Mouse (Mus musculus) midbrain, embryonic 13.5 days (tissue): ENCODE measurements around the gene Phospho1. TPM values are rescaled to one million over a fixed set of nuclear protein-coding genes. Genes with fewer than 3 reads are reported as not detected.

Experiments used
- ATAC-seq: fragments of 200-750 bp; cut with Nextera tagmentation; 2 replicates; pipeline ENCODE4 v1.8.0; 2017; ENCODE audit warnings: mild to moderate bottlenecking, moderate TSS enrichment, moderate library complexity
- H3K27ac ChIP-seq: fragments of 300-500 bp; sonication (generic); 2 replicates; pipeline ENCODE4 v1.5.1; 2015; ENCODE audit warnings: inconsistent platforms, mild to moderate bottlenecking, moderate library complexity
- H3K27me3 ChIP-seq: fragments of 300-500 bp; sonication (generic); 2 replicates; pipeline ENCODE4 v1.6.1; 2015; ENCODE audit warnings: mild to moderate bottlenecking, inconsistent platforms
- H3K36me3 ChIP-seq: fragments of 300-500 bp; sonication (generic); 2 replicates; pipeline ENCODE4 v1.6.1; 2015; ENCODE audit warnings: mild to moderate bottlenecking, inconsistent platforms
- H3K4me1 ChIP-seq: fragments of 300-500 bp; sonication (generic); replicated peaks from 2 replicates; pipeline ENCODE4 v1.6.1; 2015; ENCODE audit warnings: inconsistent platforms
- H3K4me2 ChIP-seq: fragments of 300-500 bp; sonication (generic); replicated peaks from 2 replicates; pipeline ENCODE4 v1.6.1; 2015; ENCODE audit warnings: moderate library complexity, mild to moderate bottlenecking, inconsistent platforms
- H3K4me3 ChIP-seq: fragments of 300-500 bp; sonication (generic); replicated peaks from 2 replicates; pipeline ENCODE4 v1.5.1; 2015; ENCODE audit warnings: mild to moderate bottlenecking, inconsistent platforms
- H3K9ac ChIP-seq: fragments of 300-500 bp; sonication (generic); replicated peaks from 2 replicates; pipeline ENCODE4 v1.6.1; 2015; ENCODE audit warnings: mild to moderate bottlenecking, inconsistent platforms
- H3K9me3 ChIP-seq: fragments of 300-500 bp; sonication (generic); 2 replicates; pipeline ENCODE4 v1.6.1; 2016; ENCODE audit warnings: mild to moderate bottlenecking, inconsistent platforms
- WGBS: fragments of 180-500 bp; shearing (Covaris S2); methylation state at CpG from one replicate; pipeline ENCODE4 v1.1.7; 2015; 5-methylcytosine and 5-hydroxymethylcytosine counted together
- polyA plus RNA-seq: library from polyadenylated mRNA; unstranded; fragments of >200 nt; fragmentation: Nextera tagmentation; extraction: Ambion mirVana; gene quantifications from 2 replicates; pipeline ENCODE4 v1.2.1, GENCODE M21; 2015

Gene Phospho1
- polyA plus RNA-seq, 1 experiment from 2014 or later: not detected

- no peak for ATAC-seq
- 87% methylated on average over 13 of the region's 13 CpGs for WGBS
Observed at GRCm38 (mm10) chr11:95791787-95792186, 32.5 kb upstream of the Phospho1 start.

DNA sequence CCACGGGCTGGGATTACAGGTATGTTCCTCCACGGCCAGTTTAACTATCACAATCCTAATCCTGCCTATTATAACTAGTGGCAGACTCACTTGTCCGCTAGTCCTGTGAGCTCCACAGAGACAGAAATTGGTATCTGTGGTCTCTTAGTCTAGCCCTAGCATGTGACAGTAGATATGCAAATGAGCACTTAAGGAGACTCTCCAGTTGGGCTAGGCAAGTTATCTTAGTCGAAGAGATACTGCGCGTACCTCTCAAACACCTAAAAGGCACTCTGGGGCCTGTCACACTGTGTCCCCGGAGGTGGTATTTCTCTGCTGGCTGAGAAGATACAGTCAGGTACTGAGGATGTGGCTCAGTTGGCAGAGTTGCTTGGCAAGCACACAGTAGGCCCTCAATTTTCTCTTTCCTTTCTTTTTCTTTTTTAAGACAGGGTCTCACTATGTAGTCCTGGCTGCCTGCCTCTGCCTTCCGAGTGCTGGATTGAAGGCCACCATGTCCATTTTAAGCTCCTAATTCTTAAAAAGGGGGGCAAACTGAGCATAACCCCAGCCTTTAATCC lies 31.3 kb upstream of the Phospho1 start:
- Histone ChIP-seq H3K27me3 (peaks cover 25% of the 10 kb centered on the region), H3K9me3 (no peaks in the 10 kb centered on the region), H3K4me3 (no peak overlapping the region), H3K9ac (no peak overlapping the region), H3K4me2 (no peak overlapping the region), H3K4me1 (peaks cover 9% of the 10 kb centered on the region), H3K36me3 (no peaks in the 10 kb centered on the region), H3K27ac (no peak overlapping the region)
- 94% methylated on average over 8 of the region's 8 CpGs for WGBS
- ATAC-seq: no peak

More at GRCm38 (mm10) chr11:95791787-95792186, 32.5 kb upstream of the Phospho1 start:
- no peak overlapping the region for H3K4me2 ChIP-seq
- peaks cover 6% of the 10 kb centered on the region for H3K4me1 ChIP-seq
- no peak overlapping the region for H3K27ac ChIP-seq
- no peak overlapping the region for H3K9ac ChIP-seq
- H3K4me3 ChIP-seq: no peak overlapping the region
- peaks cover 16% of the 10 kb centered on the region for H3K27me3 ChIP-seq
- H3K9me3 ChIP-seq: no peaks in the 10 kb centered on the region
- no peaks in the 10 kb centered on the region for H3K36me3 ChIP-seq

GRCm38 (mm10) chr11:95794201-95794600 lies 30.1 kb upstream of the Phospho1 start:
- Histone ChIP-seq H3K4me3 (no peak overlapping the region), H3K27me3 (peaks cover 27% of the 10 kb centered on the region), H3K4me1 (peaks cover 9% of the 10 kb centered on the region), H3K9me3 (no peaks in the 10 kb centered on the region), H3K27ac (no peak overlapping the region), H3K4me2 (no peak overlapping the region), H3K36me3 (no peaks in the 10 kb centered on the region), H3K9ac (no peak overlapping the region)
- ATAC-seq: no peak
- WGBS: 75% methylated on average over 5 of the region's 5 CpGs

DNA sequence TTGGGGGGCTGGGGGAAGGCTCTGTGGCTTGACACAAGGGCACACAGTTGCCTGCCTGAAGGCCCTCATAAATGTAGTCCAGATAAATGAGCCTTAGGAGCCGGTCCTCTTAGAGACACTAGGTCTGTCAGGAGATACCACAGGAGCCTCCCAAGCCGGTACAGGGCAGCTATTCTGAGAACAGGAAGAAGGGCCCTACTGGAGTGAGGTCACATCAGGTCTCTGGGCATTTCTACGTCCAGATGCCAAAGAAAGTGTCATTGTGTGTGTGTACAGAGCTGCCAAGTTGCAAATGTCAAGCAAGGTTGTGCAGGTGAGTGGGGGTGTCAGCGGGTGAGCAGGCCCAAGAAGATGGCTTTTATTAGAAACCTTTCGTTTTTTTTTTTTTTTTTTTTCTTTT lies 28.7 kb upstream of the Phospho1 start:
- WGBS: 80% methylated on average over 5 of the region's 5 CpGs
- Histone ChIP-seq H3K9ac (no peak overlapping the region), H3K9me3 (no peaks in the 10 kb centered on the region), H3K27ac (no peak overlapping the region), H3K4me1 (peaks cover 9% of the 10 kb centered on the region), H3K27me3 (peaks cover 27% of the 10 kb centered on the region), H3K36me3 (no peaks in the 10 kb centered on the region), H3K4me3 (no peak overlapping the region), H3K4me2 (no peak overlapping the region)
- ATAC-seq: no peak

GRCm38 (mm10) chr11:95805010-95805409 lies 19.3 kb upstream of the Phospho1 start:
- 75% methylated on average over 5 of the region's 5 CpGs for WGBS
- Histone ChIP-seq H3K9ac (no peak overlapping the region), H3K36me3 (no peaks in the 10 kb centered on the region), H3K4me2 (no peak overlapping the region), H3K4me3 (no peak overlapping the region), H3K4me1 (peaks cover 6% of the 10 kb centered on the region), H3K27me3 (no peaks in the 10 kb centered on the region), H3K9me3 (peaks cover 3% of the 10 kb centered on the region; the same call in 1 of the 2 replicates), H3K27ac (no peak overlapping the region)
- ATAC-seq: no peak

GRCm38 (mm10) chr11:95805527-95805926 lies 18.8 kb upstream of the Phospho1 start:
- ATAC-seq: no peak
- H3K4me2 ChIP-seq: no peak overlapping the region
- no peak overlapping the region for H3K27ac ChIP-seq
- H3K9ac ChIP-seq: no peak overlapping the region
- H3K36me3 ChIP-seq: no peaks in the 10 kb centered on the region
- H3K4me3 ChIP-seq: no peak overlapping the region
- peaks cover 7% of the 10 kb centered on the region for H3K4me1 ChIP-seq
- peaks cover 3% of the 10 kb centered on the region; the same call in 1 of the 2 replicates for H3K9me3 ChIP-seq
- no peaks in the 10 kb centered on the region for H3K27me3 ChIP-seq
- WGBS: 59% methylated on average over 3 of the region's 3 CpGs

- H3K4me1 ChIP-seq: peaks cover 7% of the 10 kb centered on the region
- no peak overlapping the region for H3K4me3 ChIP-seq
- no peak overlapping the region for H3K4me2 ChIP-seq
- ATAC-seq: no peak
- no peaks in the 10 kb centered on the region for H3K27me3 ChIP-seq
- 83% methylated on average over 5 of the region's 5 CpGs for WGBS
- no peak overlapping the region for H3K27ac ChIP-seq
- H3K36me3 ChIP-seq: no peaks in the 10 kb centered on the region
- H3K9ac ChIP-seq: no peak overlapping the region
- peaks cover 3% of the 10 kb centered on the region; the same call in 1 of the 2 replicates for H3K9me3 ChIP-seq
Observed at GRCm38 (mm10) chr11:95807884-95808283, 16.4 kb upstream of the Phospho1 start.

GRCm38 (mm10) chr11:95808448-95809011 lies 15.8 kb upstream of the Phospho1 start:
- Histone ChIP-seq H3K36me3 (no peaks in the 10 kb centered on the region), H3K9ac (no peak overlapping the region), H3K4me1 (peaks cover 7% of the 10 kb centered on the region), H3K27me3 (no peaks in the 10 kb centered on the region), H3K4me2 (no peak overlapping the region), H3K4me3 (no peak overlapping the region), H3K27ac (no peak overlapping the region), H3K9me3 (peaks cover 3% of the 10 kb centered on the region; the same call in 1 of the 2 replicates)
- ATAC-seq: no peak
- WGBS: 88% methylated on average over 5 of the region's 5 CpGs

GRCm38 (mm10) chr11:95809603-95810002 lies 14.7 kb upstream of the Phospho1 start:
- no peak for ATAC-seq
- H3K4me2 ChIP-seq: no peak overlapping the region

DNA sequence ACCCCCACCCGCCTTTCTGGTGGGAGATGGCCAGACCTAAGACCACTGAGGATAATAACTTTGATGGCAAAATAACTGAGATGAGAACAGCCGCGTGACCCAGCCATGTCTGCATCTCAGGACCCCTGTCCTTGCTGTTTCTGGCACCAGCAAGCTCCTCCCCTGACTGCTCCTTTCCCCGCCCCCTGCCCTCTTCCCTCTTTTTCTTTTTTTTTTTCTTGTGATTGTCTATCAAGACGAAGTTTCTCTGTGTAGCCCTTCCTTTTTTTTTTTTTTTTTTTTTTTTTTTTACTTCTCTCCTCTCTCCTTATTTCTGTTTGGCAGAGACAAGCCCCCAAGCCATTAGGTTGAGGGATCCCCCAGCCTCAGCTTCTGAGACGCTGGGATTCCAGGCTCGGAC lies 13.5 kb upstream of the Phospho1 start:
- H3K4me1 ChIP-seq: peaks cover 7% of the 10 kb centered on the region
- peaks cover 3% of the 10 kb centered on the region; the same call in 1 of the 2 replicates for H3K9me3 ChIP-seq
- ATAC-seq: no peak
- no peaks in the 10 kb centered on the region for H3K27me3 ChIP-seq
- H3K36me3 ChIP-seq: no peaks in the 10 kb centered on the region
- no peak overlapping the region for H3K4me2 ChIP-seq
- no peak overlapping the region for H3K27ac ChIP-seq
- H3K9ac ChIP-seq: no peak overlapping the region
- no peak overlapping the region for H3K4me3 ChIP-seq
- WGBS: 60% methylated on average over 7 of the region's 7 CpGs

More at GRCm38 (mm10) chr11:95809603-95810002, 14.7 kb upstream of the Phospho1 start:
- WGBS: 3% methylated on average over 5 of the region's 5 CpGs
- Histone ChIP-seq H3K4me1 (peaks cover 7% of the 10 kb centered on the region), H3K4me3 (no peak overlapping the region), H3K27ac (no peak overlapping the region), H3K27me3 (no peaks in the 10 kb centered on the region), H3K36me3 (no peaks in the 10 kb centered on the region), H3K9ac (no peak overlapping the region), H3K9me3 (peaks cover 3% of the 10 kb centered on the region; the same call in 1 of the 2 replicates)

- H3K4me2 ChIP-seq: no peak overlapping the region
- H3K4me3 ChIP-seq: no peak overlapping the region
- no peak for ATAC-seq
- no peaks in the 10 kb centered on the region for H3K36me3 ChIP-seq
- H3K9me3 ChIP-seq: peaks cover 3% of the 10 kb centered on the region; the same call in 1 of the 2 replicates
- 90% methylated on average over 6 of the region's 6 CpGs for WGBS
- no peak overlapping the region for H3K27ac ChIP-seq
- H3K9ac ChIP-seq: no peak overlapping the region
- no peaks in the 10 kb centered on the region for H3K27me3 ChIP-seq
- H3K4me1 ChIP-seq: peaks cover 7% of the 10 kb centered on the region
Observed at GRCm38 (mm10) chr11:95811741-95812140, 12.6 kb upstream of the Phospho1 start.

- ATAC-seq: no peak
- no peaks in the 10 kb centered on the region for H3K36me3 ChIP-seq
- H3K9ac ChIP-seq: 0 out of 2 replicates have a peak overlapping the region, but pooled peaks have one; percentile 3
- no peak overlapping the region for H3K4me2 ChIP-seq
- H3K27me3 ChIP-seq: no peaks in the 10 kb centered on the region
- no peak overlapping the region for H3K4me3 ChIP-seq
- H3K9me3 ChIP-seq: peaks cover 3% of the 10 kb centered on the region; the same call in 1 of the 2 replicates
- H3K27ac ChIP-seq: no peak overlapping the region
- 57% methylated on average over 4 of the region's 4 CpGs for WGBS
- peaks cover 7% of the 10 kb centered on the region for H3K4me1 ChIP-seq
Observed at GRCm38 (mm10) chr11:95812224-95812623, 12.1 kb upstream of the Phospho1 start.
